Mouse (Mus musculus) C2C12 (cell line): ENCODE measurements at regions not wholly inside any gene's neighbourhood (a gene's known extent, or its start where the extent isn't known, plus 50 kb on each side); places are given as distances from the start of the nearest gene placed in this dataset.

Source experiments
- H3K27me3 ChIP-seq: one replicate; pipeline ENCODE4 v1.6.1; 2011; ENCODE audit not compliant: control insufficient read depth, insufficient read depth, insufficient read length
- H3K36me3 ChIP-seq: one replicate; pipeline ENCODE4 v1.6.1; 2011; ENCODE audit not compliant: control insufficient read depth, insufficient read depth
- H3K4me3 ChIP-seq: one replicate; pipeline ENCODE4 v1.5.1; 2011; ENCODE audit warnings: mild to moderate bottlenecking, control low read depth; ENCODE audit not compliant: poor library complexity, insufficient read depth, severe bottlenecking
- H3K79me2 ChIP-seq: one replicate; pipeline ENCODE4 v1.6.1; 2011; ENCODE audit not compliant: control insufficient read depth, insufficient read depth
- H3K79me3 ChIP-seq: one replicate; pipeline ENCODE4 v1.6.1; 2011; ENCODE audit warnings: low read depth, control low read depth
- H3ac ChIP-seq: one replicate; pipeline ENCODE3; 2011; ENCODE audit warnings: low read depth; ENCODE audit not compliant: control insufficient read depth, insufficient read length
- CEBPB ChIP-seq: IDR thresholded peaks from one replicate; pipeline ENCODE4 v1.6.1; 2011; ENCODE audit warnings: low read depth, mild to moderate bottlenecking, control low read depth, moderate library complexity
- CTCF ChIP-seq: IDR thresholded peaks from one replicate; pipeline ENCODE4 v1.5.1; 2011; ENCODE audit not compliant: control insufficient read depth, insufficient read depth, insufficient read length
- FOSL1 ChIP-seq: IDR thresholded peaks from one replicate; pipeline ENCODE4 v1.8.0; 2011; ENCODE audit warnings: mild to moderate bottlenecking, low read length; ENCODE audit not compliant: poor library complexity, insufficient read depth, severe bottlenecking
- MAX ChIP-seq: IDR thresholded peaks from one replicate; pipeline ENCODE4 v1.6.1; 2011; ENCODE audit warnings: mild to moderate bottlenecking, control low read depth
- MYOD1 ChIP-seq: IDR thresholded peaks from one replicate; pipeline ENCODE4 v1.6.1; 2011; ENCODE audit warnings: low read depth; ENCODE audit not compliant: control insufficient read depth, insufficient read length
- MYOG ChIP-seq: IDR thresholded peaks from one replicate; pipeline ENCODE4 v1.6.1; 2011; ENCODE audit not compliant: control insufficient read depth, insufficient read length; ENCODE audit errors: extremely low read depth
- USF1 ChIP-seq: IDR thresholded peaks from one replicate; pipeline ENCODE4 v1.6.1; 2011; ENCODE audit warnings: low read depth, mild to moderate bottlenecking, control low read depth, moderate library complexity

- H3K79me3 ChIP-seq, result no peaks in the 10 kb centered on the region
- TF ChIP-seq MAX (no peak), CEBPB (no peak), CTCF (no peak), MYOG (no peak), FOSL1 (no peak), MYOD1 (no peak)
- H3K27me3 ChIP-seq, result no peaks in the 10 kb centered on the region
- no peak overlapping the region for H3ac ChIP-seq
- H3K36me3 ChIP-seq, result no peaks in the 10 kb centered on the region
- no peak overlapping the region for H3K4me3 ChIP-seq
- H3K79me2 ChIP-seq, result no peaks in the 10 kb centered on the region
Observed at GRCm38 (mm10) chr17:9947609-9948008, 278.1 kb upstream of the Pabpc6 start.

DNA sequence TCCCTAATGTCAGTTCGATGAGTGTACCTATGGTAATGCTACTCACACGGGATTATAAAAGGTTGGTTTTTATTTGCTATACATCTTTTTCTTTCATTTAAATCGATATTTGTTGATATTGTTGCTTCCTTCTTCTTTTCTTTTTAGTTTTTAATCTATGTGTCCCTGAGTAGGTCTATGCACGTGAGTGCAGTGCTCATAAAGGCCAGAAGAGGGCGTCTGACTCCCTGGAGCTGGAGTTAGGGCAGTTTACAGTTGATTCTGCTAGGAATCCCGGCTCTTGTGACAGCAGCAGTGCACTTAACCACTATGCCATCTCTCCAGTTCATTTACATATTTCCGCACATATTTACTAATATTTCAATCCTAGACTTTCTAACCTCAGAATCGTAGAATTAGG is 275.0 kb upstream of the Pabpc6 start:
- no peaks in the 10 kb centered on the region for H3K36me3 ChIP-seq
- TF ChIP-seq MAX (no peak), MYOD1 (no peak), USF1 (no peak)
- H3K4me3 ChIP-seq, result no peak overlapping the region
- H3ac ChIP-seq, result no peak overlapping the region
- no peaks in the 10 kb centered on the region for H3K79me3 ChIP-seq
- no peaks in the 10 kb centered on the region for H3K27me3 ChIP-seq
- H3K79me2 ChIP-seq, result no peaks in the 10 kb centered on the region

DNA sequence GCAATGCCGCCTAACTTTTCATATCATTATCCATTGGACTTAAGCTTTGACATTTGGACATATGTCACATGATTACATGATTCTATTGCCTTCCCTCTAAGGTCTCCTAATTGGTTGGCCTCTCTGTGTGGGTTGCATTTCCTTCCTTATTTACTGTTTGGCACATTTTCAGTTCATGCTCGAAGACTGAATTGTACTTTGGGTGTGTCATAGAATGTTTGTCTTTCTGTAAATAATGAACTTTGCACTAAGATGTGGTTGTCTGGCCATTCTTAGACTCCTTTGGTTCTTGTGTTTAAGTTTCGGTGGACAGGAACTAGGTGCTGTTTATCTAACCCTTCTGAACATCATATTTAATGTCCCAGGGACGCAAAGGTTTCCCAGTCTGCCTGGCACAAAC is 272.7 kb upstream of the Pabpc6 start:
- Histone ChIP-seq H3K79me3 (no peaks in the 10 kb centered on the region), H3K27me3 (no peaks in the 10 kb centered on the region), H3K79me2 (no peaks in the 10 kb centered on the region), H3ac (no peak overlapping the region), H3K4me3 (no peak overlapping the region), H3K36me3 (no peaks in the 10 kb centered on the region)
- no peak for TF ChIP-seq USF1
- TF ChIP-seq MYOG, result no peak
- no peak for TF ChIP-seq MYOD1
- TF ChIP-seq CEBPB, result no peak
- TF ChIP-seq CTCF, result no peak
- TF ChIP-seq FOSL1, result no peak
- TF ChIP-seq MAX, result no peak

DNA sequence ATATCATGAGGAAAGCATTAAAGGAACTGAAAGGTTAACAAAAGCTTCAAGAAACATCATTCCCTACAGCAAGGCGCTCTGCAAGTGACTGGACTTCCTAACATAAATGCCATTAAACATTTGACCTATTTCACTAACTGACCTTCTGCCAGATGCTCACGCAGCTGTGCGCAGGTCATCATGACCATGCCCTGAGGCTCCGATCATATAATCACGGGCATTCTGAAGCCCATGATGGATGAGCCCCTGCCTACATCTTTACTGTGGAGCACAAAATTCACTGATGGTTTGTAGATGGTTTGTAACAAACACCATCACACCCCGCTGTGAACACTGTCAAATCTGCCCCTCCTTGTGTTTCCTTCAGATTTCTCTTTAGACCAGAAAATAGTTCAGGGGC is 270.1 kb upstream of the Pabpc6 start:
- TF ChIP-seq USF1 (no peak), CEBPB (no peak), MYOD1 (no peak), FOSL1 (no peak), CTCF (no peak), MYOG (no peak), MAX (no peak)
- Histone ChIP-seq H3ac (no peak overlapping the region), H3K4me3 (no peak overlapping the region), H3K27me3 (no peaks in the 10 kb centered on the region), H3K36me3 (no peaks in the 10 kb centered on the region), H3K79me2 (no peaks in the 10 kb centered on the region), H3K79me3 (no peaks in the 10 kb centered on the region)

- H3K79me3 ChIP-seq, result no peaks in the 10 kb centered on the region
- TF ChIP-seq USF1, result no peak
- no peak for TF ChIP-seq FOSL1
- no peak for TF ChIP-seq CEBPB
- TF ChIP-seq MYOG, result no peak
- no peak for TF ChIP-seq MYOD1
- no peak for TF ChIP-seq CTCF
- TF ChIP-seq MAX, result no peak
- H3K27me3 ChIP-seq, result no peaks in the 10 kb centered on the region
- no peaks in the 10 kb centered on the region for H3K36me3 ChIP-seq
- H3K4me3 ChIP-seq, result no peak overlapping the region
- H3ac ChIP-seq, result no peak overlapping the region
- no peaks in the 10 kb centered on the region for H3K79me2 ChIP-seq
Observed at GRCm38 (mm10) chr17:9938426-9938825, 268.9 kb upstream of the Pabpc6 start.

DNA sequence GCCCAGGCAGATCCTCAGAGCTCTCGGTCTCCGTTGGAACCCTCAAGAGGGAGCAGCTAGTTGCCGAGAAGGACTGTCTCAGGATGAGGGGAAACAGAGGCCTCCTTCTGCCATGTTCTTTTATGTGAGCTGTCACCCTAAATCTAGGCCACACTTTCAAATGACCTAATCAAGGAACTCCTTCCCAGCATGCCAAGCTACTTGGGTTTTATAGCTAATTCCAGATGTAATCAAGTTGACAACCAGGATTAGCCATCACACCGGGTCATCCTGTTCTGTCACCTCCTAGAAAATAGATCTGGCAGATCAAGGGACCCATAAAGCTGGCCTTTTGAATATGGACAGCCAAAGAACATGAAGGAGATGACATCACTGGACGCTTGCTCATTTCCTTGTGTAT is 267.7 kb upstream of the Pabpc6 start:
- Histone ChIP-seq H3K79me3 (no peaks in the 10 kb centered on the region), H3K27me3 (no peaks in the 10 kb centered on the region), H3K36me3 (no peaks in the 10 kb centered on the region), H3ac (no peak overlapping the region), H3K79me2 (no peaks in the 10 kb centered on the region), H3K4me3 (no peak overlapping the region)
- no peak for TF ChIP-seq FOSL1
- TF ChIP-seq MAX, result no peak
- TF ChIP-seq MYOD1, result no peak
- TF ChIP-seq USF1, result no peak
- no peak for TF ChIP-seq CEBPB
- no peak for TF ChIP-seq CTCF
- TF ChIP-seq MYOG, result no peak
